Mouse (Mus musculus) thymus, postnatal 10 days (tissue): ENCODE measurements around the gene Tfap2c.

Experiments
- DNase-seq, 2 experiments: peaks; one replicate each; pipeline ENCODE4 v3.0.0; 2021; ENCODE audit warnings: low spot score in 2 of 2

The Tfap2c gene

DNA sequence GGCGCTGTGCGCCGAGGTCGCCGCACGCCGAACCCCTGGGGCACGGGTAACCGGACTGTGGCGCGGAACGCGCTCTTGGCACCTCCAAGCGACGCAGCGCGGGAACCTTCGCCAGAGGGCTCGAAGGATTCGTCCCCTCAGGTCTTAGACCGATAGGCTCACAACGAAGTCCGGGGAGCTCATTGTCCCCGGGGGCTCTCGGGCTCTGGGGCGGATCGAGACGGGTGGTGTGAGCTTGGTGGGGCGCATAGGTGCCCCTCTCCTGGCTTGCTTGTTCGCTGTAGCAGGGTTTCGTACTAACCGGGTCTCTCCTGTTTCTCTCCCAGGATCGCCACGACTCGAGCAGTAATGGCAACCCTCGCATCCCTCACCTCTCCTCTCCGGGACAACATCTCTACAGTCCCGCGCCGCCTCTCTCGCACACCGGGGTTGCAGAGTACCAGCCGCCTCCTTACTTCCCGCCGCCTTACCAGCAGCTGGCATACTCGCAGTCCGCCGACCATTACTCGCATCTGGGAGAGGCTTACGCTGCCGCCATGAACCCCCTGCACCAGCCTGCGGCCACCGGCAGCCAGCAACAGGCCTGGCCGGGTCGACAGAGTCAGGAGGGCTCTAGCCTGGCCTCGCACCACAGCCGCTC is 1.8 kb downstream of the Tfap2c start:
- DNase-seq, result no peak

- DNase-seq, result no peak
These were observed 2.5 kb downstream of the Tfap2c start for GRCm38 (mm10) chr2:172551872-172552271.

GRCm38 (mm10) chr2:172552666-172553065 is 3.3 kb downstream of the Tfap2c start:
- DNase-seq, result no peak

DNA sequence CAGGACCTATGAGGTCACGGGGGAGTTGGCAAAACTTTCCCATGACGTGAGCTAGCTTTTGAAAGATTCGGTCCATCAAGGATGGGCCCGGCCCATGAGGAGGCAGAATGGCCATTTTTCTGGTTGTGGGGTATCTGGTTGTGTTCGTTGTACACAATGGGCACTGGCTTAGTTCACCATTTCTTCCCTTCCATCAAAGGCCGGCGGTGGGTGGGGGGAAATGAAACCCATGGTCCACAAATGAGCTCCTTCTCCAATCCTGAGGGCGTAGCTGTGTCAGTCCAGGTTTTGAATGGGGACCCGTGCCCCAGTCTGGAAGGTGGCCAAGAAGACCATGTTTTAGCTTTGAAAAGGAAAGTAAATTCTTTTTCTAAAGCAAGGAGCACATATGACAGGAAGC is 4.8 kb downstream of the Tfap2c start:
- no peak for DNase-seq

- no peak for DNase-seq
These were observed 9.5 kb downstream of the Tfap2c start for GRCm38 (mm10) chr2:172558674-172559468.

DNA sequence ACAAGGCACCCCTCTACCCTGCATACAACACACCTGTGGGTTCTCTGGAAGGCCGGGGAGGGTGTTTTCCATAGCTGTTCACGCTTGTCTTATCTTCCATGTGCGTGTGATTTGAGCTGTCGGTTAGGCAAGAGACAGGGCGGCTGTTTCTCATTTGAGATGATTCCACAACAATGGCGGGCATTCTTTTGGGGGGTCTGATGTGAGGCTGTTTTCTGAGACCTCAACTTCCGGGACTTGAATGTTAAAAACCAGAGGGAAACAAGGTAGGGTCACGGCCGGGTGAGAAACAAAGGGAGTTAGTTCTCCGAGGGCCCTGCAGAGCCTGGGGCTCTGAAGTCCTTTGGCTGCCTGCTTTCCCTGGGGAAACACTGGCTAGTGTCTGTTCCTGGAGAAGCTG is 11.6 kb downstream of the Tfap2c start:
- DNase-seq, result no peak

GRCm38 (mm10) chr2:172567835-172568234 is 18.4 kb downstream of the Tfap2c start:
- DNase-seq, result no peak

GRCm38 (mm10) chr2:172568466-172568865 is 19.1 kb downstream of the Tfap2c start:
- DNase-seq, result no peak

DNA sequence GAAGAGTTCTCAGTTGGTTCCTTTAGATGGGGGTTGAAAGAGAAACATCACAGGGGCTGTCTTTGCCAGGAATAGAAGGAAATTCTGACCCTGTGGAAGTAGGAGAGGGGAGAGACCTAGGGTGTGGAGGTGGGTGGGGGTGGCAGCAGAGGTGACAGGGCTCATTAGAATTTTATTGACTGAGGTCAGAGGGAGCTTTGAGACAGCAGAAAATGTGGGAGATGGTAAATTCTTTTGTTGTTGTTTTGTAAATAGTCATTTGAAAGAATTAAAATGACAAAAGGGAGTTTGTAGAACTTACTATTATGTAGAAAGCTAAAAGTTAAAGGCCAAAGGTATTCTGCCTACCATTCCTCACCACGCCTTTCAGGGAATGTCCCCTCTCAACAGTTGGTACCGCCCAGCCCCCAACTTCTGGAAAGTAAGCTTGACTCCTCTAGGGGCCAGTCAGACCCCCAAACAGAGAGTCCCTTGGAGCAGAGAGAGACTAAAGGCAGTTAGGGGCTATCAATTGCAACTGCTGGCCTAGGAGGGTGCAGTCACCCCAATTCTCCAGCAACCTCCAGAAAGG is 27.9 kb downstream of the Tfap2c start:
- no peak for DNase-seq

DNA sequence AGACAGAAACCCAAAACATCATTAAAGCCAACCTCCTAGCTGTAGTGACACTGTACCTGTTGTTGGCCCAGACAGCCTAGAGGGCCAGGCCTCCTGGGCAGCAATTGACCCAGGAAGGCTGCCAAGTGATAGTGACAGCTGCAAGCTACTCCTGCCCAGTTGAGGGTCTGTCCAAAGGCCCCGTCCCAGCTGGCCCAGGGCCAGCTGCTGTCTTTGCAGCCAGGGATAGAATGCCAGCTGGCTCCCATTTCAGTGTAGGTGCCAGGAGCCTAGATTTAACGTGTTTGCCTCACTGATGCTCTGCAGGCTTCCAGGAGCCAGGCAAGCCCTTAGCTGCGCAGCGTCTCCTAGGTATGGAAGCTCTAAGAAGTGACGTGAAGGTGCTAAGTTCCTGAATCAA is 29.8 kb downstream of the Tfap2c start:
- no peak for DNase-seq

DNA sequence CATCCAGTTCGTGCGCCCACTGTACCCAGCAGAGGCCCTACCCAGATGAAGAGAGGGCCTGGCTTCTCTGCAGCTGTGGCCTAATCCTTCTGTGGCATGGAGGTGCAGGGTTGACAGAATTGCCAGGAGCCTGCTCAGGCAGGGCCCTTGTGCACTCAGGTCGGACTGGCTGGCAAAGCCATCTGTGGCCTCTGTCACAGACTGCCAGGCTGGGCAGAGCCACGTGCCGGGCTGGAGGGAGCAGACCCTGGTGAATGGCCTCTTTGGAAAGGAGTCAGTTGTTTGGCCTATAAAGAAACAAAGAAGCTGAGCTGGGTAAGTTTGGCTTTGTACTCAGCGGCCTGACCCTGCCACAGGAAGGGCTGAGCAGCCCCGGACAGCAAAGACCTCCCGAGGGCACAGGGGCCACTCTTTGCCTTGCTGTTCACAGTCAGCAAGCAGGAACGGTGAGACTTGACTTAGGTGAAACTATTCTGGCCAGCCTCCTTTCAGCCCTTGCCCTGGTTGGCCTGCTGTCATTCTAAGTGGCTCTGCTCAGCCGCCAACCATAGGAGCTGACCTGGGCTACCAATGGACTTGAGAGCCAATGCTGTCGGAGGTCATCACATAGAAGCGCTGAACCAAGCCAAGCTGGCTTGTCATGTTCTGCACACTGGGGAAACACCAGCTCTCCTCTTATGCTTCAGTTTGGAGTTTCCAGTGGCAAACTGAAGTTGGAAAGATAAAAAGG is 31.3 kb downstream of the Tfap2c start:
- no peak for DNase-seq

DNA sequence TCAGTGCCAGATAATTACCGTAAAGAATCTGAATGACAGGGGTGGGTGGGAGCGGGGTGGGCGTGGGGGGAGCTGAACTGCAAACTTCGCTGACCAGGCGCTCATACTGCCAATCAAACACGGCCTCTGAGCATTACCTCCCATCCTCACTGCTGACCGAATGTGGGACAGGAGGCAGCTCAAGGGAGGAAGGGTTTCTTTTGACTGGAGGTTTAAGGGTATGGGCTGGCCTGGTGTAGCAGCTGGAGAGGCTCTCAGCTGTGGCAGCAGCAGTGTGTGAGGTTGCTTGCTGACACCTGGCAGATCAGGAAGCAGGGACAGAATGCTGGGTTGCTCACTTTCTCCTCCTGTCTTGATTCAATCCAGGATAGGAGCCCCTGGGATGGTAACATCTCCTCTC is 33.9 kb downstream of the Tfap2c start:
- DNase-seq, result no peak

DNA sequence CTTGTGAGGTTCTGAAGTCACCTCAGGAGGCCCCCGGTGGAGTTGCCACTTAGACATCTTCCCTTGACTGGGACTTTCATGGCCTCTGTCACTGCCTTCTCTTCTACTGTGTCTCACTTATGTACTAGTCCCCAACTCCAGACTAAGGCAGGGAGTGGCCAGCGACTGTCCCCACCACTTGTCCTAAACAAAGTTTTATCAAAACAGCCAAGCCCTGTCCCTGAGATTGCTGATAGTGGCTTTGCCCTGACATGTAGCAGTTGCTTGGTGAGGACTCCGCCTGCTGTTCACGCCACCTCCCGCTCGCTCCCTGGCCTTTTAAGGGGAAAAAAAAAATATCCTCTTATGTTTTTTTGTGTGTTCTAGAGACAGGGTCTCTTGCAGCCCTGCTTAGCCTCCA is 35.9 kb downstream of the Tfap2c start:
- no peak for DNase-seq

GRCm38 (mm10) chr2:172589048-172589447 is 39.7 kb downstream of the Tfap2c start:
- DNase-seq, result no peak

DNA sequence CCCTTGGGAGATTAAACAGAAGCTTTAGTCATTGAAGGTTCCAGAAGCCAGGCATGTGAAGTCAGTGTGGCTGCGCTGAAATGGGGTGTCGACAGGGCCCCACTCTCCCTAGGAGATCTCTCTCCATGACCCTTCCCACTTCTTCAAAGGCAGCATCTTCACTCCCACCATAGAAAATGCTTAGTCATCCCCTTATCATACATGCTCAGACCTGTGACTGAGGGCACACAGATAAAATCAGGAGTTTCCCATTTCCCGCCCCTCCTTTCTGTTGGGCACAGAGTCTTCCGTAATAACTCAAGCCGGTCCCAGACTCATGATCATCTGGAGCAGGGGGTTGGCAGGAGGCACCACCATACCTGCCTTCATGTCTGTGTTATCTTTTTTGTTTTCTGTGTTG is 41.4 kb downstream of the Tfap2c start:
- DNase-seq, result no peak

DNA sequence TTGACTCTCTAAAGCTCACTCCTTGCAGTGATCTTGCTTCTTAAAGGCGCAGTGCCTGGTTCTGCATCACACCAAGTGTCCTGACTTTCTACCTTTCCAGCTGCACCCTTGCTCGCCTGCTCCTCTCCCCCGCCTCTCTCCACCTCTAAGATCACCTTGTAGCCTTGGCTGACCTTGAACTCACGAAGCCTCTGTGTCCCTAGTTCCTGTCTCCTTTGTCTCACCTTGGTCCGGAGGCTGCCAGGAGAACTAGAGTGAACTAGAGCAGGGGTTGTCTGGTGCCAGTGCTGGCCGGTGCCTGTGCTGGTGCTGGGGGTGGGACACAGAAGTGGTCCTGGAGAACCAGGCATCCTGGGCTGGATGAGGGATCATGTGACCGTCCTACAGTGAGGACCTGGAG is 44.9 kb downstream of the Tfap2c start:
- DNase-seq, result no peak

DNA sequence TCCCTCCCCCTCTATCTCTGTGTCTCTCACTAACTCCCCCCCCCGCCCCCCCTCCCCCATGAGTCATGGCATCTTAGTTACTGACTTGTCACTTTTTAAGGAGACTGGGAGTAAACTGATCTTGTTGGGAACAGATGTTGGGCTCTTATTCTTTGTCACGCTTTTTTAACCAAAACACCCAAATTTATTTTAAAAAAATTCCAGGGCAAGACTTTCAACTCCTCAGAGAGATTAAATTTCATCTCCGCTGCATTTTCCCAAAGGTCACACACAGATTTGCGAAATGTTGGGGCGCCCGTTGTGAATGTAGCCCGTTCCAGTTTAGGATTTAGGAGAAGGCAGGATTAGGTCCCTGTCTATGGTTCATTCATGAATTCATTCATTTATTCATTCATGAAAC is 47.7 kb downstream of the Tfap2c start:
- DNase-seq, result no peak

- DNase-seq, result no peak
These were observed 48.5 kb downstream of the Tfap2c start for GRCm38 (mm10) chr2:172597881-172598280.

DNA sequence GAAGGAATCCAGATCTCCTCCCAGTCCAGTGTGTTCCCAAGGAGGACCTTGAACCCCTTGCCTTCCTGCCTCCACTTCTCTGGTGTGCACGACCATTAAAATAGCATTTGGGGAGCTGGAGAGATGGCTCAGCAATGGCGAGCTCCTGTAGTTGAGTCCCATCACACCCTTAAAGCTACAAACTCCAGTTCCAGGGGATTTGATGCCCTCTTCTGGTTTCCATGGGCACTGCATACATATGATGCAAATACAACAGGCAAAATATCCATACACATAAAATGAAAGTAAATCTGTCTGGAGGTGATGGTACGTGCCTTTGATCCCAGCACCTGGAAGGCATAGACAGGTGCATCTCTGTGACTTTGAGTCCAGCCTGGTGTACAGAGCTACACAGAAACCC is 55.2 kb downstream of the Tfap2c start:
- no peak for DNase-seq

DNA sequence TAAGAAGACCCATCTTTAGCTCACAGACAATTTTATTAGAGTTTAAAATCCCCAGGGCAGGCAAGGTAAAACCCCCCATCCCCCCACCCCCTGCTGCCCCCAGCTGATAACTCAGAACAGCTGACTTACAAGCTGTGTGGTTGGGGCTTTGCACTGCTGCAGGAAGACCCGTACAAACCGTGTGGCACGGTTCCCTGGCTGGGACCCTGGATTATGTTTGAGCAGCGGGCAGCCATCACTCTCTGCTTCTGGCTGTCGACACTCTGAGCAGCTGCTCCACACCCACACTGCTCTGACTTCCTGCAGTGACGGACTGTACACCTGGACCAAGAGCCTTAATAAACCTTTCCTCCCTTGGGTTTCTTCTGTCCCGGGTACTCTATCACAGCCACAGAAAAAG is 56.2 kb downstream of the Tfap2c start:
- no peak for DNase-seq

DNA sequence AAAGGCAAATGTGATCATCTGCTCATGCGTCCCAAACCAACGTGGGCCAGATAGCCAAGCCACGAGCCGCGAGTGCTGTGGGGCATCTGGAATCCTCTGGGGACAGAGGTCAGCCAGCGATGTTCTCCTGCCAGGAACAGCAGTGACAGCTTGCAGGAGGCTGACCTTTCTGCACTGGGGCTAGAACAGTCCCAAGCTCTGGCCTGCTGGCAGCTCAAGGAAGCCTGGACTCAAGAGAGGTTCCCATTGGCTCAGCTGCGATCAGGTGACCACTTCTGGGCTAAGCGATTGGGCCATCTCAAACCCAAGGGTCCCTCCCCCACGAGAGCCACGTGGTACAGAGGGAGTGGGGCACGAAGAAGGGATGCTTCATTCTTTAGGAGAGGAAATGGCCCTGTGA is 58.3 kb downstream of the Tfap2c start:
- no peak for DNase-seq
